Mouse (Mus musculus) CD4-positive, CD25-positive, alpha-beta regulatory T cell, adult 4 months (primary cell): Measurements from ENCODE around the gene Cyp8b1. TPM values are rescaled to one million over a fixed set of nuclear protein-coding genes. Genes with fewer than 3 reads are reported as not detected.

Source experiments
- ATAC-seq: one replicate; pipeline ENCODE4 v1.8.0; 2017
- polyA plus RNA-seq, 2 experiments: library from polyadenylated mRNA; unstranded; fragments of 100-300 nt; shearing (Covaris generic); gene quantifications; one replicate each; pipeline ENCODE4 v1.2.1; 2017

Gene Cyp8b1
- polyA plus RNA-seq, result not detected

- no peak for ATAC-seq
Measured at GRCm38 (mm10) chr9:121916102-121916501, at the start of gene Cyp8b1. Cyp8b1 (minus strand) TSS chr9:121916305.

GRCm38 (mm10) chr9:121964941-121965340 is 48.8 kb upstream of the Cyp8b1 start:
- no peak for ATAC-seq

GRCm38 (mm10) chr9:121959966-121960635 is 44.0 kb upstream of the Cyp8b1 start:
- ATAC-seq, result no peak

GRCm38 (mm10) chr9:121952596-121952995 is 36.5 kb upstream of the Cyp8b1 start:
- ATAC-seq, result no peak

- ATAC-seq, result no peak
Measured at GRCm38 (mm10) chr9:121951114-121951423, 35.0 kb upstream of the Cyp8b1 start.

- no peak for ATAC-seq
Measured at GRCm38 (mm10) chr9:121950418-121951113, 34.5 kb upstream of the Cyp8b1 start, which contains the start of gene Fam198a. Fam198a (plus strand) TSS chr9:121950988.

- ATAC-seq, result no peak
Measured at GRCm38 (mm10) chr9:121948431-121948830, 32.3 kb upstream of the Cyp8b1 start.

GRCm38 (mm10) chr9:121947784-121948183 is 31.7 kb upstream of the Cyp8b1 start:
- no peak for ATAC-seq

- ATAC-seq, result no peak
Measured at GRCm38 (mm10) chr9:121943628-121944027, 27.5 kb upstream of the Cyp8b1 start.

GRCm38 (mm10) chr9:121943005-121943404 is 26.9 kb upstream of the Cyp8b1 start:
- no peak for ATAC-seq

GRCm38 (mm10) chr9:121937944-121938355 is 21.8 kb upstream of the Cyp8b1 start:
- no peak for ATAC-seq

- peak; percentile 64 for ATAC-seq
Measured at GRCm38 (mm10) chr9:121937451-121937864, 21.4 kb upstream of the Cyp8b1 start.

GRCm38 (mm10) chr9:121936952-121937351 is 20.8 kb upstream of the Cyp8b1 start:
- no peak for ATAC-seq

GRCm38 (mm10) chr9:121934856-121935255 is 18.8 kb upstream of the Cyp8b1 start:
- ATAC-seq, result no peak

GRCm38 (mm10) chr9:121928498-121928897 is 12.4 kb upstream of the Cyp8b1 start:
- ATAC-seq, result peak; percentile 31

GRCm38 (mm10) chr9:121927721-121928120 is 11.6 kb upstream of the Cyp8b1 start:
- ATAC-seq, result no peak

GRCm38 (mm10) chr9:121926634-121927405 is 10.7 kb upstream of the Cyp8b1 start:
- peak; percentile 93 for ATAC-seq

- no peak for ATAC-seq
Measured at GRCm38 (mm10) chr9:121925959-121926358, 9.9 kb upstream of the Cyp8b1 start.

- no peak for ATAC-seq
Measured at GRCm38 (mm10) chr9:121924901-121925560, 8.9 kb upstream of the Cyp8b1 start.

GRCm38 (mm10) chr9:121923906-121924305 is 7.8 kb upstream of the Cyp8b1 start:
- no peak for ATAC-seq

- no peak for ATAC-seq
Measured at GRCm38 (mm10) chr9:121923443-121923842, 7.3 kb upstream of the Cyp8b1 start.

GRCm38 (mm10) chr9:121919027-121919501 is 3.0 kb upstream of the Cyp8b1 start:
- no peak for ATAC-seq

- no peak for ATAC-seq
Measured at GRCm38 (mm10) chr9:121915056-121915455, 1.0 kb downstream of the Cyp8b1 start.
